Mouse (Mus musculus): Measurements from ENCODE around the gene Magt1.

DNA sequence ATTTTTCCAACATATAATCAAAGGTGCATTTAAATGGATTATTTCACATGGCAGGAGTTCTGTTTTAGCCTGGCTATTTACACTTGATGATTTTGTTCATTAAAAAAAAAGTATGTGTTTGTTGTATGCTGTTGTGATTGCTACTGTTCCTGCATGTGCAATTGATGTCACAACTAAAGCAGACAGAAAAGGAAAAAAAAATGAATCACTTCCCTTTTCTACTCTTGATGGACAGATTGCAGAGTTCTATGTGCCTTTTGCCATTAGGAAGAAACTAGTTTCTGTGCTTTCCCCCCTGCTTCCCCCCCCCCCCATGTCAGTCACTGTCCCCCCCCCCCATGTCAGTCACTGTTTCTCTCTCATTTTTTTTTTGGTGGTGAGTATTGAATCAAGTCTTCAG, 19.4 kb upstream of the Magt1 start:
- TF ChIP-seq CTCF (conservative IDR thresholded peaks at IDR 0.05 in 1 of 2, IDR thresholded peaks at IDR 0.05 in 1 of 2; ENCODE audit: low read depth in 2 of 2, low read length in 2 of 2) (no peak), E2F4 (IDR thresholded peaks at IDR 0.05; ENCODE audit: insufficient replicate concordance, low read depth, low read length) (no peak), POLR2A (IDR thresholded peaks at IDR 0.05; ENCODE audit: low read depth, low read length) (no peak), POLR2AphosphoS2 (IDR thresholded peaks at IDR 0.05; ENCODE audit: low read depth, low read length) (no peak), MEF2A (IDR thresholded peaks at IDR 0.05; ENCODE audit: borderline replicate concordance, low read depth, low read length) (no peak)
